Mouse (Mus musculus): ENCODE measurements around the gene Ap1m1.

Ap1m1 gene

DNA sequence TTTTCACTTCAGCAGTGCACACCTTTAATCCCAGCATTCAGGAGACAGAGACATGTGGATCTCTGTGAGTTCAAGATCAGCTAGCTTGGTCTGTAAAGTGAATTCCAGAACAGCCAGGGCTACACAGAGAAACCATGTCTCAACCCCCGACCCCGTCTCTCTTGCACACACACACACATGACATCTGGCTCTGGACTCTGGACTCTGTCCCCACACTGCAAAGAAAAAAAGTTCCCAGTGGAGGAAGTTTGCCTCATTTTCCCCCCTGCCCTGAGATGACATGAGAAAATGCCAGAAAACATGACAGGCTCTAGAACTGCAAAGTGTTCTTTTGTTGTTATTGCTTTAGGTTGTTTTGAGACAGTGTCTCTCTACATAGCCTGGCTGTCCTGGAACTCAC lies 20.0 kb downstream of the Ap1m1 start:
- no peak for DNase-seq

DNA sequence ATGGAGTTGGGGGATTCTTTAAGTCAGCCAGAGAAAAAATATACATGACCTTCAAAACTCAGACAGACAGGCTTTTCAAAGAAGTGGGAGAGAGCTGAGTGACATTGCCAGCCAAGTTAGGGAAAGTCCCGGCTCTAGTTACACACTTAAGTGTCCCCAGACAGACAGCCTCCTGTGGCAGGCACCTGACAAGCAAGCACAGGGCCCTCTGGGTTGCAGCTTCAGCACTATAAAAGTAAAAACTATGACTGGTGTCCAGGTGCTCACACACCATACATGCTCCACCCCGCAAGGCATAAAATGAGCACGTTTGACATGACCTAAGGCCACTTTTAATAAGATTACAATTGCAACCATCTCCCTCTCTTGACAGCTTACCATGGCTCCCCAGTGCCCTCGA lies 20.8 kb downstream of the Ap1m1 start:
- DNase-seq, result no peak

DNA sequence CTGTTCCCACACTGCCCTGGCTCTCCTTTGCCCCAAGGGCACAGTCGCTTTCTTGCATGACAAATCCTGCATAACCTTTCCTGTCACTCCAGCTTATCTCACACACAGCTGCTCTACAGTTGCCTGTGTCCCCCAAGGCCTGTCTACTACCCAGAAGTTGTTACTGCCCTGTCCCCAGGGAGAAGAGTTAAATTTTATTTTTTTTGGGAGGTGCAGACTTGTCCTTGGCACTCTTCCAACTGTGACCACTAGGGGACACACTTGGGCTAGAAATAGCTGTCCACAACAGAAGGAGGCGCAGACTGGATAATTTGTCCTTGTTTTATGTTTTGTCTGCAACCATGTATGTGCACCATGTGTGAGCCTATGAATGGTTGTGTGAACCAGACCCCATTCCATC lies 21.2 kb downstream of the Ap1m1 start:
- DNase-seq, result peak; percentile 71

DNA sequence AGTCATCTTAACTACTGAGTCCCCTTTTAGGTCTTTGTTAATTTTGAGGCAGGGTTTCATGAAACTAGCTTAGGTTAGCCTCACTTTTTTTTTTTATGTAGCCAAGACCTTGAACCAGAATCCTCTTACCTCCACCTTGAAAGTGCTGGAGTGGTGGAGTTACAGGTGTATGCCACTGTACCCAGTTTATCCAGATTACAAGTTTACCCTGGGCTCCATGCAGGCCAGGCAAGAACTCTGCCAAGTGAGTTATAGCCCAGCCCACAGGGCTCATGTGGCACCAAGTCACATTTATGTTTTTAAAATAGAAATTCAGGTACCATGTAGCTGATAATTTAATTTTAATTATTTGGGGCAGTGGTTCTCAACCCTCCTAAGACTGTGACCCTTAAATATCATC lies 21.6 kb downstream of the Ap1m1 start:
- DNase-seq, result no peak

DNA sequence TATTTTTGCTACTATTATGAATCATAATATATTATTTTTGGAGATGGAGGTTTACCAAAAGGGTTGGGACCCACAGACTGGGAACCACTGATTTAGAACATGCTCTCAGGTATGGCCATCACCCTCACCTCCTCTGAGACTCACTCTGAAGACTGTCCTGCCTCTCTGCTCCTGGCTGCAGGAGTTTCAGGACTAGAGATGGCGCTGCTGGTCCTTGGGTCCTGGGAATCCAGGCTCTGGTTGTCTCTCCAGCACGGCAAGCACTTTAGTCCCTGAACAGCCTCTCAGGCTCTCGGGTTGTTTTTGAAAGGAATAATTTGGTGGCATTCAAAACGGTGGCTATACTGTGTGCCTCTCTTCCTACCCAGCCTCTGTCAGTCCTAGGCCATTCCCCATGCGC lies 22.1 kb downstream of the Ap1m1 start:
- no peak for DNase-seq

DNA sequence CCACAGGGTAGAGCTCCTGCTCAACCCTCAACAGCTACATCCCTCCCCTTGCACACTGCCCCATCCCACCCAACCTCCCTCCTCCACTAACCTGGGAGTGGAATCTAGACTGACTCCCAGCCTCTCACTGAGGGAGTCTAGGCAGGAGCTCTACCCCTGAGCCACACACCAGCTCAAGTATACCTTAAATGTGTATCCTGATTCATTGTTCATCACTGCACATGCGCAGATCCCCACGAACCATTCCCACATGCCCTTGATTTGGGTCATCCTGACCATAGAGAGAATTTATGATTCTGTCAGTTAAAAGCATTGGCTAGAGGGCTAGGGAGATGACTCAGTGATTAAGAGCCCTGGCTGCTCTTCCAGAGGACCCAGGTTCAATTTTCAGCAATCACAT lies 22.9 kb downstream of the Ap1m1 start:
- DNase-seq, result no peak

DNA sequence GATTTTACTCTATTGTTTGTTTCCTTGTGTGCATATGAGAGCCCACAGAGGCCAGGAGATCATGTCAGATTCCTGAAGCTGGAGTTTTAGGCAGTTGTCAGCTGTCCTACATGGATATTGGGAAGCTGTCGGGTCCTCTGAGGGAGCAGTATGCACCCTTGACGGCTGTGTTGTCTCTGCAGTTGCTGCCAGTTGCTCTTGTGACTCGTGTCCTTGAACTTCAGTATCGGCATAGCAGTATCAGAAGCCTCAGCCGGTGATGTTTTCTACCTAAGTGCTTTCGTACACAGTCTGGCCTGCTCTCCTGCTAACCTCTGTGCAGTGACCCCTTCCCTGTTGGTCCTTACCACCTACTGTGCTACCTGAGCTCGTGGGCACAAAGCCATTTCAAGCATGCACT lies 23.6 kb downstream of the Ap1m1 start:
- DNase-seq, result no peak

DNA sequence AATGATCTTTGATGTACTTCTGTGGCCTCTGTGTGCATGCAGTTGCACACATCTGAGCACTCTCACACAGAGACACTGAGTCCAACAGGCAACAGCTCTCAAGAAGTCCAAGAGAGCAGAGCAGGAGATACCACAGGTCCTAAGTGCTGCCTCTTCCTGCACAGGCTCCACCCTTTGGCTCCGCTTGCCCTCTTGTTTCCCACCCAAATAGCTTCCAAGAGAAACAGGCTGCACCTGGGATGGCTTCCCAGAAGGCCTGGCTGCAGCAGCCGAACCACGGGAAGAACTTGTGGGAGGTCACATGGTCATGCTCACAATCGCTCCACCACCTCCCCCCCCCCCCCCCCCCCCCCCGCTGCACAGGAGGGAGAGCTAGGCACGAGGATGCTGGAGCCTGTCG lies 25.5 kb downstream of the Ap1m1 start:
- no peak for DNase-seq

DNA sequence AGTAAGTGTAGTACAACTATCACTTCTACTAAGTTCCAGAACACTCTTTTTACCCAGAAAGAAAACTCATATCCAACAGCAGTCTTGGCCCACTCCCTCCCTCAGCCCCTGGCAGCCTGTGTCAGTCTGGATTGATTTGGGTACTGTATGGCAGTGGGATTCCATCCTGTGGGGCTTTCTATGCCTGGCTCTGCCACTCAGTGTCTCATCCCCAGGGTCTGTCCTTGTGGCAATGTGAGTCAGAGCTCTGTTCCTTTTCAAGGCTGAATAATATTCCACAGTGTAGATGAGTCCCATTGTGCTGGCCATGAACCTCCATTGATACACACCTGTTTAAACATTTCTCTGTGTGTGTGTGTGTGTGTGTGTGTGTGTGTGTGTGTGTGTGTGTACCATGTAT lies 26.9 kb downstream of the Ap1m1 start:
- DNase-seq, result no peak

DNA sequence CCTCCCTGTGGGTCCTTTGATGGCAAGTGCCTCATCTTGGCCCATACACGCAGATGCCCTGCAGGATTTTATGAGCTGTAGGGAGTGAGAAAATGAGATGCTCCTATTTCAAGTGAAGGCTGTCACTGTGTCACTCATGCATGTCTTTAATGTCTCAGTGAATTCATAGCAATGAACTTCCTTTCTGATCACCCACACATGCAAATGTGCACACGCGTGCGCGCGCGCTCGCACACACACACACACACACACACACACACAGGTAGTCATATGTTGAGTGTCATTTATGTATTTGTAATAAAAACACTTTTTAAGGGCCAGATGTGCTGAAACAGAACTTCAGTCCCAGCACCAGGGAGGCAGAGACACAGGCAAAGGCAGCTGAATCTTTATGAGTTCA lies 27.3 kb downstream of the Ap1m1 start:
- no peak for DNase-seq

DNA sequence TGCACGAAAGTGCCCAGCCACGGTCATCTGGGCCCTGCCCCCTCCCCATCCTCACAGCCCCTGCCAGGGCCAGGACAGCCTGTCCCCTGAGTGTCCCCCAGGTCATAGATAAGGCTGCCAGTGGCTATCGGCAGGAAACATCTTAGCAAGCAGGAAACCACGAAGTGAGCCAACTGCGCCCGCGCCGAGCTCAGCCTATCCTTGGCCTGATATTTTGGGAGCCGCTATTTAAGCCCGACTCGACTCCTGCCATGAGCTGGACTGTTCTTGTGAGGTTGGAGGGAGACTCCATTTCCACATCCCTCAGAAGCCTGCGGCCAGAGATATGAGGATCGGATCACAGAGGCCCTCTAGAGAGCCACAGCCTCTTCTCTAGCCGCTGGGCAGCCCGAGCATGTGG lies 28.5 kb downstream of the Ap1m1 start:
- DNase-seq, result peak; percentile 75

DNA sequence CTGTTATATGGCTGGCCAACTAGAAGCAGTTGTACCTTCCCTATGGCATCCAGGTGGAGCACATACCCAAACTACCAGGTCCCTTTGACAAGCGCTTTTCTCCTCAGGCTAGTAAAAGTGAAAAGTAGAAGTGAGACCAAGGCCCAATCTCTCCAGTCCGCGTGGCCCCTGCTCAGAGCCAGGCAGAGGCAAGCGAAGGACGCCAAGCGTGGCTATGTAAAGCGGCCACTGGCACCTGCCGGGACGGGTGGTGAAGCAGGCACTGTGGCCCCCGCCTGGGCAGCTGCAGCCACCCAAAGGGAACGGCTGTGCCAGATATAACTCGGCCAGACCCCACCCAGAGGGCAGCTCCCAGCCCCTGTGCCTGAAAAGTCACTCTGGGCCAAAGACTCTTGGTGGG lies 30.8 kb downstream of the Ap1m1 start:
- no peak for DNase-seq

DNA sequence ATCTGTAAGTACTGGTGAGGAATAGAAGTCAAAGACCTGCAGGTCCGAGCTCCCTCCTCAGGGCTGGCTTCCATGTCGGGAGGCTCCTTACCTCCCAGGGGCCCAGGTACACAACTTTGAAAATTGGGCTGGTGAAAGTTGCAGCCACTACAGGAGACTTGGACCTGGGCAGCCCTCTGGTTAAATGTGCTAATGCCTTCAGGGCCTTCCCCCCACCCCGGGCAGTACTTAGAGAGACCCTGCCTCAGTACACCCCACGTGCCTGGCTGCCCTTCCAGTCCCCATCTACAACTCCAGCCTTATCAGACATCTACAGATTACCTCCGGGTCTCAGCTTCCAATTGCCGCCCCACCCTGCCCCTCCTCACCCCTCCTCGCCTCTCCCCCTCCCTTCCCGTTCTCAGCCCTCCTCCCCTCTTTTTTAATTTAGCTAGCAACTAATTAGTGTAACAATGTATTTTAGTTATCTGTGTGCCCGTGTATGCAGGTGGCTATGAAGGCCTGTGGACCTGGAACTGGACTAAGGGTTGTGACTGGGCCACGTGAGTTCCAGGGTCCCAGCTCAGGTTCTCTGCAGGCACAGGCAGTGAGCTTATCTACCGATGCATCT lies 31.3 kb downstream of the Ap1m1 start:
- DNase-seq, result no peak

DNA sequence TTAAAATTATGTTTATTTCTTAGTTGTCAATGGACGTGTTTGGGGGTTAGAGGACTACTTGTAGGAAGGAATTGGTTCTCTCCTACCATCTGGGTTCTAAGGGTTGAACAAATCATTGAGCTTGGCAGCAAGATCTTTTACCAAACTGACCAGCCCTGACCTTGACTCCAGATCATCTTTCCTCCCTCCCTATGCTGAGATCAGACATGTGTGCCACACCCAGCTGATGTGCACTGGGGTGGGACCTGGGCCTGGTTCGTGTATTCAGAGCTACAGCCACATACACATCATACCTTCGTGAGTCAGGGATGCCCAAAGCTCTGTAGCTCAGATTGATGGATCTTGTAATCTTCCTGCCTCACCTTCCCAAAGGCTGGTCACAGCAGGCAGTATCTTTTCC lies 31.9 kb downstream of the Ap1m1 start:
- no peak for DNase-seq

DNA sequence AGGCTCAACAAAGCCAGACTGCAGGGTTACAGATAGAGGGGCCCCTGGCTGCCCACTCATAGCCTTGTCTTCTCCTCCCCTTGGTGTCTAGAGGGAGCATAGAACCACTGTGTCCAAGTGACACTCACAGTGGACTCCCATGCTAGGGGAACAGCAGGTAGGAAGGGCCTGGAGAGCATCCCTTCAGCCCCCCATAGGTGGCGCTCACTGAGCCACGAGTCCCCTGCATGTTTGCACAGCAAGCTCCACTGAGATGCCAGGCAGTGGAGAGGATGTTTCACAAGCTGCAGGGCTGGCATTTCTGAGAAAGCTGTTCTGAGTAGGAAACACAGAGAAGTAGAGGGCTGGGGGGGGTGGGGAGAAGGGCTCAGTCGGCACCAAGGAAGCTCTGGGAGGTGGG lies 32.5 kb downstream of the Ap1m1 start:
- DNase-seq, result peak; percentile 70

DNA sequence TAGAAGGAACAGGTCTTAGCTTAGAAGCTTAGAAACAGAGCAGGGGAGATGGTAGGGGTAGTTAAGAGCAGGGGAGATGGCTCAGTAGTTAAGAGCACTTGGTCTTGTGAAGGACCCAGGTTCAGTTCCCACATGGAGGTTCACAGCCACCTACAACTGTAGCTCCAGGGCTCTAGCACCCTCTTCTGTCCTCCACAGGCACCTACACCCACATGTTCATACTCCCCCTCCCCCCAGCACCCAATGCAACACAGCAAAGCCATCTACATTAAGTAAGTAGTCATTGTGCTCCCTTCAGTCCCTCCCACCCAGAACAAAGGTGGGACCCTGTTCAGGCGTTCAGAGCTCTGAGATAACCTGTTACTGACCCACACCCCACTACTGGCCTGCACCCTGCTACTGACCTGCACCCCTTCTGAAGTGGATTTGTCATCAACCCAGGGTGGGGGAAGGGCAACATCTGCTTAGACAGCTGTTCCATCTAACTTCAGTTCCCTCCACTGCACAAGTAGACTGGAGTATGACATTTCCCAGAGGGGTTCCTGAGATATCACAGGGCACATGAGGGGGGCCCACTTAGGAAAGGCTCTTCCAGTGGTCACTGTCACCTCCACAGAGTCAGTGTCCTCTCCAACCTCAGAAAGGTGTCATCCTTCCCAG lies 33.4 kb downstream of the Ap1m1 start:
- no peak for DNase-seq

DNA sequence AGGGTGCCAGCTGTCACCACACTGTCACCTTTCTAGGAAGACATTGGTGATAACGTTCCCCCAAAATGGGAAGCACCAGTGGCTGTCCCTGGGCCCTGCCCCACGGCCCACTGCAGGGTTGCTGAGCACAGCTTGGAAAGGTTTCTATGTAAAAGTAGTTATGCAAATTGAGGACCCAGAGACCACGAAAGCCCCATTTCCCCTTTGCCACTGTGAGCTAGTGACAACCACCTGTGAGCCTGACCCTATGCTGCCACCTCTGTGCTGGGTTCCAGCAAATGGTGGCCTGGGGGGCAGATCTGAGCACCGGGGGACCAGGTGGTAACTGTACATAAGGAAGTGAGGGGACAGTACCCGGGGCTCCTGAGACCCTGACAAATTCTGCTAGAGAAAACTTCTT lies 34.0 kb downstream of the Ap1m1 start:
- DNase-seq, result no peak

DNA sequence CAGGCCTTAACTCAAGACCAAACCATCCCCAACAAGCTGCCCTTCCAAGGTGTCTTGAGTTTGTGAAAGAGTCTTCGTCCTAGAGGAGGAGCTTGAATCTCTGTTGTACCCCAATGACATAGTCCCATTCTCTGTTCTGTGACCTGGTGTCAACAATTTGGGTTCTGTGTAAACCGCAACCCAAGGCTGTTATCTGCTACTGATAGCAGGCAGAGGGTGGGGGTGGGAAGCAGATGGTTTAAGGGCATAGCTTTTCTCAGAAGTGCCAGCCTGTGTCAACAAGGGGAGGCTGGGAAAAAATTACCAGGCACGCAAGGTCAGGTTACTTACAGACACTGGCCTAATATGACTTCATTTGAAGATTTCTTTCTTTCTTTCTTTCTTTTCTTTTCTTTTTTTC lies 37.4 kb downstream of the Ap1m1 start:
- DNase-seq, result peak; percentile 34

DNA sequence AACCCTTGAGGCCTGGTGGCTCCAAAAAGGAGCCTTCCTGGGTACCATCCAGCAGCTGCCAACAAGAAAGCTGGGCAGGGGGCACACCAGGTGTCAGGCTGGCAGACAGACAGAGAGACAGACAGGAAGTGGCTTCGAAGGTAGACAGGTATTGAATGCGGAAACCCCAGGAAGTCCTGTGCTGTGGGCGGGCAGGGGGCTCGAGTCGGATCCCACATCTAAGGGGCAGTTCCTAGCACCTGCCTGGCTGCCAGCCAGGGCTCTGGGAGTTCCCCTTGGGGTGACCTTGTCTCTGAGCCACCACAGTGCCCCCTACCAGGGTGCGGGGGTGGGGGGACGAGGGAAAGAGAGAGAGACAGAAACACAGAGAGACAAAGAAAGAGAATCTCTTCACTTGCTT lies 39.3 kb downstream of the Ap1m1 start:
- DNase-seq, result no peak

DNA sequence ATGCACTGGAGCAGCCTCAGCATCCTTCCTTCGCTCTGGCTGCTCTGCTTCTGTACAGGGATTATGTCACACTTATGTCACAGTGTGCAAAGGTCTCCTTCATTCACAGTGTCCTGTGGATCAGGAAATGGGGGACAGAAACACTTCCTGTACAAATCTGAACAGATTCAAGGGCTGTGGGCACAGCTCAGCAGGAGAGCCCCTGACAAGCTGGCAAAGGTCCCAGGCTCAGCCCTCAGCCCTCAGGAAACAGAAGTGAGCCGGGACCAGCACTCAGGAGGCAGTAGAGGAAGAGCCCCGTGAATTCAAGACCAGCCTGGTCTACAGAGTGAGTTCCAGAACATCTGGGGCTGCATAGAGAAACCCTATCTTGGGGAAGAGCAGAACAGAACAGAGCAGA lies 41.8 kb downstream of the Ap1m1 start:
- no peak for DNase-seq

DNA sequence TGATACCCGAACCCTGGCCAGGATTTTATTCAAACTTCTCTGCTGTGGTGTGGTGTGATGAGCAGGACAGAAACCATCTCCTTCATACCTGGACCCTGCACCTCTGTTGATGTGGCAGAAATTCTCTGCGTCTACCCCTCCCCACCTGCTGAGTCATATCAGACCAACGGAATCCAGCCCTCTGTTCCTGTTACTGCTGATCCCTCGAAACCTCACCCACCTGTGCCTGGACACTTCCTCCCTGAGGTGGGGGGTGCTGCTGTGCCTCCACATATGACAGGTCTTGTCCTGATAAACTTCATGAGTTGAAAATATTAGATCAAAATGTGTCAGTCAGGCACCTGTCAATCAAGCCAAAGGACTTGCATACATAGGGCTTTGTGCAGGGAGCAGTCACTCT lies 45.5 kb downstream of the Ap1m1 start:
- DNase-seq, result no peak

DNA sequence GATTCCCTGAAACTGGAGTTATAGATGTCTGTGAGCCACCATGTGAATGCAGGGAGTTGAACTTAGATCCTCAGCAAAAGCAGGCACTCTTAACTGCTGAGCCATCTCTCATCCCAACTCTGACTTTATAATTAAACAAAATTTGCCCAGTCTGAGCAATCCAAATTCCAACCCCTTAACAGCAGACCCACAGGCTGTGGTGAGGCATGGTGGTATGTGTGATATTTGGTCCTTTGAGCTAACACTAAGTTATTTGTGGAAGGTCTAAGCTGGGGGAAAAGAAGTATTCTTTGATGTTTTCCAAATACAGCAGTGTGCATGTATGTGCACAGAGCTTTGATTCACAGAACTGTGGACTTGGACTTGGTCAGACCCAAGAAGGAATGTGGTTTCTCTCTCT lies 49.2 kb downstream of the Ap1m1 start:
- DNase-seq, result no peak

DNA sequence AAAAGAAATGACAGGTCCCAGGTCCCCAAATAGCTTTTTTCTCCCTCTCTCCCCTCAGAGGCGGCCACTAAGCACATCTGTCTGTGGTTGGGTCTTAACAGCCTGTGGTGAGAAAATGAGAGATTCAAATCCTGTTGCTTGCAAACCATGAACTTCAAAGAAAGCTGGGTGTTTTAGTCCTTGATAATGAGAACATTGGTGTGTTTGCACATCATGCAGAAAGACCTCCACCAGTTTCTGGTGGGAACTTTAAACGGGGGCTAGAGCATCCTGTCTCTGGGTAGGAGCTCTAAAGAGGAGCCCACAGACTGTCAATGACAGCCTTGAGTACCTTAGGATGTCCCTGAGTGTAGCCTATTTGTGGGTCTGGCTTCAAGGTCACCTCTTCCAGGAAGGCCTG lies 51.3 kb downstream of the Ap1m1 start:
- no peak for DNase-seq

DNA sequence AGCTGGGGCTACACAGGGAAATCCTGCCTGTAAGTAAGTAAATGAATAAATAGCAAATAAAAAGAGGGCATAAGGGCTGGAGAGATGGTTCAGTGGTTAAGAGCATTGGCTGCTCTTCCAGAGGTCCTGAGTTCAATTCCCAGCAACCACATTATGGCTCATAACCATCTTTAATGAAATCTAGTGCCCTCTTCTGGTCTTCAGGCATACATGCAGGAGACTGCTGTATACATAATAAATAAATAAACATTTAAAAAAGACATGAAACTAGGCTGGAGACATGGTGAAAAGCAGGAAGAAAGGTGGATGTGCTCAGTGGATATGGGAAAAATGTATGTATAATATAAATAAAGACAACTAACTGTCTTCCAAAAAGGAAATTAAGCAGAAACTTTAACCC lies 53.5 kb downstream of the Ap1m1 start:
- no peak for DNase-seq

DNA sequence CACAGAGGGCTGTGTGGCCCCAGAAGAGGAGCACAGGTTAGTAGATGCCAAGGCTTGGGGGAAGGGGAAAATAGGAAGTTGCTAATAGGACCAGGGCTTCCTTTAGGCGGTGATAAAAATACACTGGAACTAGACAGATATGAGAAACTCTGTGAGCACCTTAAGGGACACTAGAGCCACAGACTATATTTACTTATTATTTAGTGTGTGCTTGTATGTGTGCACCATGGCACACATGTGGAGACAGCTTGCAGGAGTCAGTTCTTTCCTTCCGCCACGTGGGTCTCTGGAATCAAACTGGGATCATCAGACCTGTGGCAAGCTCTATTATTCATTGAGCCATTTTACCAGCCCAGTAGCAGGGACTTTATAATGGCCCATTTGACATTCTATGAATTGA lies 55.3 kb downstream of the Ap1m1 start:
- no peak for DNase-seq

Data from liver (tissue).